Mouse (Mus musculus) thymus, adult 2 months (tissue): ENCODE results near the gene Fbxo6.

ENCODE experiments used
- CTCF ChIP-seq: fragments of 200-500 bp; IDR thresholded peaks from 2 replicates; pipeline ENCODE4 v1.5.1; 2012; ENCODE audit warnings: mild to moderate bottlenecking, control low read depth, low read length, moderate library complexity, borderline replicate concordance; ENCODE audit not compliant: control insufficient read depth, poor library complexity, insufficient read depth; ENCODE audit errors: extremely low read depth
- POLR2A ChIP-seq: fragments of 200-500 bp; IDR thresholded peaks from 2 replicates; pipeline ENCODE4 v1.6.1; 2012; ENCODE audit warnings: mild to moderate bottlenecking, low read length, control low read depth, moderate library complexity; ENCODE audit not compliant: control insufficient read depth, poor library complexity, insufficient read depth; ENCODE audit errors: extremely low read depth

- TF ChIP-seq POLR2A (no peak), CTCF (no peak)
These were observed 20.4 kb downstream of the Fbxo6 start for GRCm38 (mm10) chr4:148131497-148132081.
